Mouse (Mus musculus): ENCODE data around the gene Ttll4. TPM values are rescaled to one million over a fixed set of nuclear protein-coding genes. Genes with fewer than 3 reads are reported as not detected.

Gene Ttll4
- 59.9 TPM for total RNA-seq (2023)

DNA sequence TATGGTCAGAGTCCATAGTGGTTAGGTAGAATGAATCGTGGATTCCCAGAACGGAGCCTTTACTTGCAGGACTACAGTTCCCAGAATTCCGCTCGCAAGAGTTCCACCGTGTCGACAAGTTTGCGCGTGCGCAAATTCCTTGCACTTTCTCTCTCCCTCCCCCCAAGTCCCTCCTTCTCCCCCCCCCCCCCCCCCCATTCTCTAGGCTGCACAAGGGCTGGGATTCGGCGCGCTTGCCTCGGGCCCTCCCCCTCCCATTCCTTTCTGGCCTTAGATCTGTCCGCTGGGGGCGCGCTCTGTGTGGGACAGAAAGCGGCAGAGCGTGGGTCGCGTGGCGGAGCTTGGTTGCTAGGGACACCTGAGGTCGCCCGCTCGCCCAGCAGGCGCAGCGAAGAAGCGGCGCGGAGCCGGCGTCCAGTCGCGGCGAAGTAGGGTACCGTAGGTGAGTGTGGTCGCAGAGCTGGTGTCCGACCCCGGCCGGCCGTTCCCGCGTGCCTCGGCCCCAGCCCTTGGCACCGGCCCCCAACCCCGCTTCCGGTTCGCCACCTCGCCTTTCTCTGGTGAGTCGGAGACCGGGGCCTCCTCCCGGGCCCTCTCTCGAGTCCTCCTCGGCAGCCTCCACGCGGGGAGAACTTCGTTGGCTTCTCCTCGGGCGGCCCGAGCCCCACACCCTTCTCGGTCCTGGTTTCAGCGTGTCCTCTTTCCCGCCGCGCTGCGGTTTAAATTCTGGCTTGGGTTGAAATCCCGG is at the start of gene Ttll4:
TSS of gene Ttll4 (plus strand) at position 298 of the 748 bp plus-strand sequence.

GRCm38 (mm10) chr1:74713099-74713858 is 51.7 kb downstream of the Ttll4 start, which contains the start of gene Cyp27a1:
Gene Cyp27a1, plus strand, starts transcription at chr1:74713574.

DNA sequence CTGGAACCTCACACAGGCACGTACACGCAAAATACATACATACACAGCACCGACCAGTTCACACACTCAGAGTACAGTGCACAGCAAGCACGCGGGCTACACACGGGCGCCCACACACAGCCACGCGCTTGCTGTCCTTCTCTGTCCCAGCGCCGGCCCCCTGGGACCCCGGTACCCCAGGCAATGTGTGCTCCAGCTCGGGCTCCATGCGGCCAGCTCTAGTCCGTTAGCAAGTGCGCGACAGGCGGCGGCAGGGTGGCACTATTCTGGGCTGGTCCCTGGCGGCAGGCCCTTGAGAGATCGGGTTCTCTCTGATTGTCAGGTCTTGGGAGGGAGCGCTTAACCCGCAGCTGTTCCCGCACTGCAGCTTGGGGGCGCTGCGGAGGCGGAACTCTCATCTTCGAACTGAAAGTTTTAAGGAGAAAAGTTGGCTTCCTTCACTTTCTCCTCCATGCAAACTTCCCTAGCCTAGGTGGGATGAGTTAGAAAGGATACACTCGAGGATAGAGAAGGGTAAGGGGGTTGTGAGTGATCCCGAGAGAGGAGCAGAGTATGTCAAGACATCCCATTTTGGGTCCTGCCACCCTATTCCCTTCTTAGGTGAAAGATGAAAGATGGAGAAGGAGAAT is 87.2 kb downstream of the Ttll4 start, which contains the start of gene Prkag3:
TSS of gene Prkag3 (minus strand) at position 579 of the 629 bp plus-strand sequence.

Other genes starting within 250 kb of the Ttll4 start
- 26.5 TPM for gene Cnot9, start 155.7 kb upstream of the Ttll4 start, total RNA-seq (2023)
- not detected for gene Plcd4, start 118.9 kb upstream of the Ttll4 start, total RNA-seq (2023)
- 28.5 TPM for gene Usp37, start 117.5 kb upstream of the Ttll4 start, total RNA-seq (2023)
- 51.8 TPM for gene Zfp142, start 73.5 kb upstream of the Ttll4 start, total RNA-seq (2023)
- 8.1 TPM for gene Bcs1l, start 73.5 kb upstream of the Ttll4 start, total RNA-seq (2023)
- gene Rnf25, start 60.3 kb upstream of the Ttll4 start, total RNA-seq (2023), result 44.4 TPM
- gene Stk36, start 60.3 kb upstream of the Ttll4 start, total RNA-seq (2023), result not detected
- gene Cyp27a1, start 51.8 kb downstream of the Ttll4 start, total RNA-seq (2023), result 0.33 TPM
- not detected for gene Prkag3, start 87.5 kb downstream of the Ttll4 start, total RNA-seq (2023)
- not detected for gene Wnt6, start 110.1 kb downstream of the Ttll4 start, total RNA-seq (2023)
- 0.24 TPM for gene Wnt10a, start 129.8 kb downstream of the Ttll4 start, total RNA-seq (2023)
- not detected for gene Cdk5r2, start 193.2 kb downstream of the Ttll4 start, total RNA-seq (2023)
- not detected for gene Fev, start 223.7 kb downstream of the Ttll4 start, total RNA-seq (2023)
- not detected for gene Cryba2, start 231.4 kb downstream of the Ttll4 start, total RNA-seq (2023)